Mouse (Mus musculus) naive thymus-derived CD4-positive, alpha-beta T cell, adult 5 months (primary cell): ENCODE measurements around the gene Rnf34. TPM values are rescaled to one million over a fixed set of nuclear protein-coding genes. Genes with fewer than 3 reads are reported as not detected.

ENCODE experiments used
- polyA plus RNA-seq: library from polyadenylated mRNA; unstranded; fragments of 100-300 nt; shearing (Covaris generic); gene quantifications from one replicate; pipeline ENCODE4 v1.2.1, GENCODE M21; 2017

Rnf34 gene
- polyA plus RNA-seq = 26.3 TPM

GRCm38 (mm10) chr5:122849521-122850318, at the start of gene Rnf34:
Gene Rnf34 (plus strand): TSS chr5:122850048.

GRCm38 (mm10) chr5:122820777-122821523, 28.9 kb upstream of the Rnf34 start, which contains the start of gene Anapc5:
Gene Anapc5 (minus strand): TSS chr5:122821339.

Other genes starting within 250 kb of the Rnf34 start
- gene Ift81, start 235.5 kb upstream of the Rnf34 start, polyA plus RNA-seq = 3.1 TPM
- gene P2rx7, start 206.1 kb upstream of the Rnf34 start, polyA plus RNA-seq = 4.9 TPM
- 98.2 TPM for gene P2rx4, start 142.5 kb upstream of the Rnf34 start, polyA plus RNA-seq
- gene Camkk2, start 70.6 kb upstream of the Rnf34 start, polyA plus RNA-seq = 26.1 TPM
- gene Anapc5, start 28.7 kb upstream of the Rnf34 start, polyA plus RNA-seq = 349 TPM
- 78.7 TPM for gene Kdm2b, start 139.8 kb downstream of the Rnf34 start, polyA plus RNA-seq
- 259 TPM for gene Orai1, start 165.0 kb downstream of the Rnf34 start, polyA plus RNA-seq
- gene Morn3, start 197.0 kb downstream of the Rnf34 start, polyA plus RNA-seq = not detected
- gene Tmem120b, start 218.4 kb downstream of the Rnf34 start, polyA plus RNA-seq = 13.2 TPM